17 mouse cellular contexts compared by ENCODE assay signal in genomic region chr3:41239246-41239645, GRCm38 (mm10).
DNase-seq lines count a peak whose midpoint lies in the region.
"Had no signal": no experiment of that assay in that cellular context is flagged by ENCODE, and none has a peak within 500 bp of the region (broad histone marks: within the 10 kb centered on the region; RNA-seq: fewer than 3 reads in every experiment).

No protein-coding gene starts in this region.

- intact Hi-C loops in heart, postnatal 36 days (cut with DNase I), result no loop called here

- peak; percentile 73 for DNase-seq in heart, adult 11 months
- no peak for DNase-seq in heart, postnatal 36 days
- DNase-seq in testis, postnatal 10 days (ENCODE audit: low spot score), result peak; percentile 9
- DNase-seq in testis, postnatal 14 days (ENCODE audit: low spot score), result no peak
- DNase-seq in adrenal gland, postnatal 10 days, result peak; percentile 42
- DNase-seq in adrenal gland, postnatal 36 days, result peak; percentile 36 to 41
- DNase-seq in right cerebral cortex, postnatal 36 days (ENCODE audit: low spot score in 2 of 2), result no peak
- DNase-seq: cerebellum, adult 11 months; cerebellum, adult 2 months; cerebellum, adult 9-11 months; cerebellum, postnatal 25 days; forebrain, postnatal 0 days; gastrocnemius, adult 2 months; gastrocnemius, postnatal 14 days; heart, adult 2 months; heart, postnatal 14 days; kidney, adult 18-20 months had no signal

Comparison
In these comparisons a context has a peak if more than half of its experiments do, and no peak if none do; other contexts are left out.
1. DNase-seq: peak in heart, adult 11 months (single experiment), testis, postnatal 10 days (single experiment), adrenal gland, postnatal 10 days (single experiment) and adrenal gland, postnatal 36 days (2 of 2); none in heart, postnatal 36 days (0 of 2), testis, postnatal 14 days (single experiment) and right cerebral cortex, postnatal 36 days (0 of 2).